Mouse (Mus musculus) MEL (cell line): ENCODE data around the gene Mgat5.

Source experiments
- CTCF ChIP-seq, 3 experiments: IDR thresholded peaks in 2 of 3; conservative IDR thresholded peaks in 1 of 3; 2 replicates each; pipeline ENCODE4 v1.5.1; 2011 to 2012; ENCODE audit warnings: low read length in 3 of 3, low read depth in 2 of 3, mild to moderate bottlenecking in 2 of 3, improper control_type of control experiment in 1 of 3, inconsistent platforms in 1 of 3, mixed read lengths in 1 of 3, moderate library complexity in 1 of 3; ENCODE audit not compliant: control insufficient read depth in 1 of 3, insufficient read depth in 1 of 3, poor library complexity in 1 of 3, severe bottlenecking in 1 of 3
- MAZ ChIP-seq: IDR thresholded peaks from 2 replicates; pipeline ENCODE4 v1.6.1; 2012; ENCODE audit warnings: low read depth, mild to moderate bottlenecking, inconsistent platforms, low read length, improper control_type of control experiment
- POLR2A ChIP-seq, 2 experiments: IDR thresholded peaks; 2 replicates each; pipeline ENCODE4 v1.6.1; 2011 to 2012; ENCODE audit warnings: low read length in 2 of 2, mild to moderate bottlenecking in 2 of 2, control low read depth in 1 of 2, improper control_type of control experiment in 1 of 2, low read depth in 1 of 2, moderate library complexity in 1 of 2; ENCODE audit not compliant: control insufficient read depth in 1 of 2, insufficient read depth in 1 of 2, poor library complexity in 1 of 2
- USF1 ChIP-seq: IDR thresholded peaks from 2 replicates; pipeline ENCODE4 v1.6.1; 2014; ENCODE audit warnings: low read depth, mild to moderate bottlenecking, inconsistent platforms, low read length, improper control_type of control experiment, moderate library complexity

DNA sequence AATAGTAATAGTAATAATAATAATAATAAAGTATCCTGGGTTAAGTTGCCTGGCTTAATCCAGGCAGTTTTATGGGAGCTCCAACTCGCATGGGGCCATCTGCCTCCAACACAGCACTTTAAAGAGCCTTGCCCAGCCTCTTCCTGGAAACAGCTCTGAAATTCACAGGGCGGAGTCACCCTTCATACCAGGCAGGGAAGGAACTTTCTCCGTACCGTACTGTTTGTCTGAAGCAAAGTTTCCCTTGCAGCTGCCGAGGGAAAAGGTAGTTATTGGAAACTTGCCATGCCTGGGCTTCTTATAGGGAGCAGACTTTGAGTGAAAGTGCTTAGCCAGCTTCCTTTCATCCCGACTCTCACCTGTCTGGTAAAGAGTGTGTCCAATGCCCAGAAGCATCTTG lies 232.3 kb downstream of the Mgat5 start:
- TF ChIP-seq USF1 = no peak
- no peak for TF ChIP-seq CTCF (IDR thresholded peaks at IDR 0.05 in 2 of 3, conservative IDR thresholded peaks at IDR 0.05 in 1 of 3; ENCODE audit: control insufficient read depth in 1 of 3, insufficient read depth in 1 of 3, low read depth in 2 of 3, low read length in 3 of 3, poor library complexity in 1 of 3, severe bottlenecking in 1 of 3)
- TF ChIP-seq MAZ = no peak
- no peak for TF ChIP-seq POLR2A (IDR thresholded peaks at IDR 0.05; ENCODE audit: control insufficient read depth in 1 of 2, insufficient read depth in 1 of 2, low read depth in 1 of 2, low read length in 2 of 2, poor library complexity in 1 of 2)
